Mouse (Mus musculus) megakaryocyte-erythroid progenitor cell, adult 5-6 weeks (primary cell): ENCODE data around the gene Mpnd. TPM values are rescaled to one million over a fixed set of nuclear protein-coding genes. Genes with fewer than 3 reads are reported as not detected.

ENCODE experiments used
- total RNA-seq, 2 experiments: library from RNA; stranded (forward) in 1 of 2; stranded (reverse) in 1 of 2; fragments of 200-1000, 215-1000 nt in 1 of 2; fragments of >200 nt in 1 of 2; fragmentation: Nextera tagmentation in 1 of 2; gene quantifications; 2 replicates each; pipeline ENCODE4 v1.2.3; 2014 to 2017

Mpnd gene
- total RNA-seq, 2 experiments from 2014 or later = 2.1 to 12.1 TPM

Other genes starting within 250 kb of the Mpnd start
- 2.2 and 4.2 TPM in 2 replicates for gene Zfp119a, start 126.8 kb upstream of the Mpnd start, total RNA-seq (2014; fragmentation: Nextera tagmentation)
- 3.9 and 7.0 TPM in 2 replicates for gene Zfp119a, start 126.8 kb upstream of the Mpnd start, total RNA-seq (2017)
- 14.4 and 15.0 TPM in 2 replicates for gene Zfp959, start 113.6 kb upstream of the Mpnd start, total RNA-seq (2014; fragmentation: Nextera tagmentation)
- 10.5 and 13.4 TPM in 2 replicates for gene Zfp959, start 113.6 kb upstream of the Mpnd start, total RNA-seq (2017)
- gene Zfp119b, start 56.2 kb upstream of the Mpnd start, total RNA-seq (2014; fragmentation: Nextera tagmentation) = 2.0 and 4.8 TPM in 2 replicates
- 1.2 and 10.3 TPM in 2 replicates for gene Zfp119b, start 56.2 kb upstream of the Mpnd start, total RNA-seq (2017)
- 0.42 TPM in 1 of 2 replicates, not detected in the other for gene Ebi3, start 53.1 kb upstream of the Mpnd start, total RNA-seq (2014; fragmentation: Nextera tagmentation)
- gene Ebi3, start 53.1 kb upstream of the Mpnd start, total RNA-seq (2017) = 0.47 TPM in 1 of 2 replicates, not detected in the other
- 11.2 and 18.7 TPM in 2 replicates for gene Yju2, start 46.6 kb upstream of the Mpnd start, total RNA-seq (2014; fragmentation: Nextera tagmentation)
- gene Yju2, start 46.6 kb upstream of the Mpnd start, total RNA-seq (2017) = 17.1 and 25.5 TPM in 2 replicates
- gene Shd, start 35.2 kb upstream of the Mpnd start, total RNA-seq (2014; fragmentation: Nextera tagmentation) = not detected in 2 replicates
- gene Shd, start 35.2 kb upstream of the Mpnd start, total RNA-seq (2017) = not detected in 2 replicates
- gene Fsd1, start 19.2 kb upstream of the Mpnd start, total RNA-seq (2014; fragmentation: Nextera tagmentation) = not detected in 2 replicates
- not detected in 2 replicates for gene Fsd1, start 19.2 kb upstream of the Mpnd start, total RNA-seq (2017)
- gene Stap2, start 127 bp upstream of the Mpnd start, total RNA-seq (2014; fragmentation: Nextera tagmentation) = not detected in 2 replicates
- not detected in 2 replicates for gene Stap2, start 127 bp upstream of the Mpnd start, total RNA-seq (2017)
- 25.2 and 35.7 TPM in 2 replicates for gene Sh3gl1, start 30.9 kb downstream of the Mpnd start, total RNA-seq (2014; fragmentation: Nextera tagmentation)
- gene Sh3gl1, start 30.9 kb downstream of the Mpnd start, total RNA-seq (2017) = 13.6 and 22.1 TPM in 2 replicates
- 46.9 and 47.7 TPM in 2 replicates for gene Chaf1a, start 34.7 kb downstream of the Mpnd start, total RNA-seq (2014; fragmentation: Nextera tagmentation)
- gene Chaf1a, start 34.7 kb downstream of the Mpnd start, total RNA-seq (2017) = 34.5 and 37.5 TPM in 2 replicates
- gene Ubxn6, start 69.3 kb downstream of the Mpnd start, total RNA-seq (2014; fragmentation: Nextera tagmentation) = 16.3 and 21.1 TPM in 2 replicates
- gene Ubxn6, start 69.3 kb downstream of the Mpnd start, total RNA-seq (2017) = 13.2 and 29.1 TPM in 2 replicates
- gene Hdgfl2, start 73.9 kb downstream of the Mpnd start, total RNA-seq (2014; fragmentation: Nextera tagmentation) = 84.1 and 100 TPM in 2 replicates
- gene Hdgfl2, start 73.9 kb downstream of the Mpnd start, total RNA-seq (2017) = 70.9 and 103 TPM in 2 replicates
- gene Plin4, start 104.1 kb downstream of the Mpnd start, total RNA-seq (2014; fragmentation: Nextera tagmentation) = not detected in 2 replicates
- not detected in 2 replicates for gene Plin4, start 104.1 kb downstream of the Mpnd start, total RNA-seq (2017)
- gene Plin5, start 111.9 kb downstream of the Mpnd start, total RNA-seq (2014; fragmentation: Nextera tagmentation) = not detected in 2 replicates
- 0.23 TPM in 1 of 2 replicates, not detected in the other for gene Plin5, start 111.9 kb downstream of the Mpnd start, total RNA-seq (2017)
- 1.8 TPM in 1 of 2 replicates, not detected in the other for gene Lrg1, start 116.3 kb downstream of the Mpnd start, total RNA-seq (2014; fragmentation: Nextera tagmentation)
- 2.1 TPM in 1 of 2 replicates, not detected in the other for gene Lrg1, start 116.3 kb downstream of the Mpnd start, total RNA-seq (2017)
- gene Sema6b, start 134.6 kb downstream of the Mpnd start, total RNA-seq (2014; fragmentation: Nextera tagmentation) = 0.24 TPM in 1 of 2 replicates, not detected in the other
- 0.42 TPM in 1 of 2 replicates, not detected in the other for gene Sema6b, start 134.6 kb downstream of the Mpnd start, total RNA-seq (2017)
- 0.76 and 1.6 TPM in 2 replicates for gene Tnfaip8l1, start 156.8 kb downstream of the Mpnd start, total RNA-seq (2014; fragmentation: Nextera tagmentation)
- gene Tnfaip8l1, start 156.8 kb downstream of the Mpnd start, total RNA-seq (2017) = not detected in 2 replicates
- gene Mydgf, start 178.2 kb downstream of the Mpnd start, total RNA-seq (2014; fragmentation: Nextera tagmentation) = 28.7 and 59.7 TPM in 2 replicates
- 21.5 and 25.3 TPM in 2 replicates for gene Mydgf, start 178.2 kb downstream of the Mpnd start, total RNA-seq (2017)
- gene Dpp9, start 213.2 kb downstream of the Mpnd start, total RNA-seq (2014; fragmentation: Nextera tagmentation) = 25.3 and 33.5 TPM in 2 replicates
- 8.6 and 11.7 TPM in 2 replicates for gene Dpp9, start 213.2 kb downstream of the Mpnd start, total RNA-seq (2017)